Mouse (Mus musculus): Measurements from ENCODE around the gene Vapb. TPM values are rescaled to one million over a fixed set of nuclear protein-coding genes. Genes with fewer than 3 reads are reported as not detected.

Vapb gene
- polyA plus RNA-seq, 1 experiment from 2014 or later: 20.7 TPM

Small RNA genes lying within 50 kb of the gene (microRNA-seq; reads per million reads assigned to microRNA genes)
- not detected for gene Mir6340

Other genes starting within 250 kb of the Vapb start
- not detected in 2 replicates for gene 1700021F07Rik, start 214.9 kb upstream of the Vapb start, polyA plus RNA-seq (2015; fragmentation: Nextera tagmentation; extraction: Ambion mirVana)
- not detected in 2 replicates for gene Ankrd60, start 159.1 kb upstream of the Vapb start, polyA plus RNA-seq (2015; fragmentation: Nextera tagmentation; extraction: Ambion mirVana)
- 32.0 and 34.2 TPM in 2 replicates for gene Rab22a, start 77.8 kb upstream of the Vapb start, polyA plus RNA-seq (2015; fragmentation: Nextera tagmentation; extraction: Ambion mirVana)
- gene 1700010B08Rik, start 18.1 kb upstream of the Vapb start, polyA plus RNA-seq (2015; fragmentation: Nextera tagmentation; extraction: Ambion mirVana): not detected in 2 replicates